Mouse (Mus musculus): ENCODE results near the gene Sufu. TPM values are rescaled to one million over a fixed set of nuclear protein-coding genes. Genes with fewer than 3 reads are reported as not detected.

Sufu gene
- polyA plus RNA-seq, 2 experiments, result 30.6 to 35.5 TPM

- H3K27ac ChIP-seq (replicated peaks; ENCODE audit: low read depth, low read length), result peak overlapping the region; percentile 55; the same call in 1 of the 2 replicates
- H3K36me3 ChIP-seq (ENCODE audit: control insufficient read depth, insufficient read depth, low read length), result no peaks in the 10 kb centered on the region
- DNase-seq (ENCODE audit: low spot score) (no peak), ATAC-seq (ENCODE audit: low FRiP score, low read depth) (no peak)
- peaks cover 61% of the 10 kb centered on the region for H3K4me1 ChIP-seq (ENCODE audit: control insufficient read depth, insufficient read depth, low read length)
- H3K4me2 ChIP-seq (replicated peaks; ENCODE audit: low read depth, low read length, severe bottlenecking), result peak overlapping the region; percentile 39
- WGBS, result 16% methylated on average over 6 of the region's 6 CpGs
- TF ChIP-seq POLR2A (IDR thresholded peaks at IDR 0.05; ENCODE audit: borderline replicate concordance, extremely low read depth, insufficient read depth, insufficient read length), result no peak
- H3K9ac ChIP-seq (ENCODE audit: low read depth, low read length, severe bottlenecking), result 0 out of 2 replicates have a peak overlapping the region, but pooled peaks have one; percentile 3
- H3K9me3 ChIP-seq (ENCODE audit: control insufficient read depth, low read length), result no peaks in the 10 kb centered on the region
- H3K4me3 ChIP-seq (replicated peaks; ENCODE audit: low read length), result peak overlapping the region; percentile 4; the same call in 1 of the 2 replicates
- no peaks in the 10 kb centered on the region for H3K27me3 ChIP-seq (ENCODE audit: control insufficient read depth, insufficient read depth, low read length)
Measured at GRCm38 (mm10) chr19:46524152-46524544, 127.5 kb downstream of the Sufu start.

DNA sequence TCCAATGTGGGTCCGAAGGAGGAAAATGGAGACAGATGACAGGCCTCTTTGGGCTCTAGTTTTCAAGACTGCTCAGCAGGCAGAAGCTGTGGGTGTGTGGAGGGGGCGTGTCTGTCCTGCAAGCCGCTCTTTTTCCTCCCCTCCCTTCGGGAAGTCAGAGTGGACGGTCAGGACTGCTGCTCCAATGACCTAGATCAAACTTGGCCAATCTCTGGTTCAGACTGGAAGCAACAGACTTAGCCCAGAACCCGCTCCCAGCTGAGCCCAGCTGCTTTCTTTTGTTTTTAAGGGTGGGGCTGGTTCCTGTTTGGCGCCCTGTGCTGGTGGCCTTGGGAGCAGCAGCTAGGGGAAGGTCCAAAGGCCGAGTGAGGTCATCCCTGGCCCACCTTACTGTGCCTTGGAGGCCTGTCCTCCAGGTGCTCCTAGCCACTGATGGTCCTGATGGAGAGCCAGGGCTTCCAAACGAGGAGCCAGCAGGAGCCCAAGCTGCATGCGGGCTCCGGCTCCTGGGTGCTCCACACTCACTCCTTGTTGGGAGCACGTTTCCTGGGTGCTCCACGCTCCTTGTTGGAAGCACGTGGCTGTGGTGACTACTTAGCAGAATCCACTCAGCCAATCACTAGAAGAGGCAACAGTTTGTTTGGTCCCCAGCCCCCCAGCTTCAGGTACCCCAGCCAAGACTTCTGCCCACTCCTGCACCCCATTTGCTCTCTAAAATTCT lies 128.1 kb downstream of the Sufu start:
- Histone ChIP-seq H3K27me3 (ENCODE audit: control insufficient read depth, insufficient read depth, low read length) (no peaks in the 10 kb centered on the region), H3K36me3 (ENCODE audit: control insufficient read depth, insufficient read depth, low read length) (no peaks in the 10 kb centered on the region), H3K27ac (replicated peaks; ENCODE audit: low read depth, low read length) (0 out of 2 replicates have a peak overlapping the region, but pooled peaks have one; percentile 55), H3K4me1 (ENCODE audit: control insufficient read depth, insufficient read depth, low read length) (peaks cover 66% of the 10 kb centered on the region), H3K4me3 (replicated peaks; ENCODE audit: low read length) (0 out of 2 replicates have a peak overlapping the region, but pooled peaks have one; percentile 4), H3K4me2 (replicated peaks; ENCODE audit: low read depth, low read length, severe bottlenecking) (peak overlapping the region; percentile 39), H3K9ac (ENCODE audit: low read depth, low read length, severe bottlenecking) (0 out of 2 replicates have a peak overlapping the region, but pooled peaks have one; percentile 3), H3K9me3 (ENCODE audit: control insufficient read depth, low read length) (no peaks in the 10 kb centered on the region)
- no peak for ATAC-seq (ENCODE audit: low FRiP score, low read depth)
- DNase-seq (ENCODE audit: low spot score), result peak; percentile 51
- 37% methylated on average over 14 of the region's 14 CpGs for WGBS
- TF ChIP-seq POLR2A (IDR thresholded peaks at IDR 0.05; ENCODE audit: borderline replicate concordance, extremely low read depth, insufficient read depth, insufficient read length), result no peak

GRCm38 (mm10) chr19:46525691-46526631 lies 129.3 kb downstream of the Sufu start:
- no peaks in the 10 kb centered on the region for H3K9me3 ChIP-seq (ENCODE audit: control insufficient read depth, low read length)
- 31% methylated on average over 10 of the region's 10 CpGs for WGBS
- H3K36me3 ChIP-seq (ENCODE audit: control insufficient read depth, insufficient read depth, low read length), result no peaks in the 10 kb centered on the region
- no peak overlapping the region for H3K4me3 ChIP-seq (replicated peaks; ENCODE audit: low read length)
- H3K27ac ChIP-seq (replicated peaks; ENCODE audit: low read depth, low read length), result no peak overlapping the region
- ATAC-seq (ENCODE audit: low FRiP score, low read depth) (no peak), DNase-seq (ENCODE audit: low spot score) (no peak)
- peaks cover 78% of the 10 kb centered on the region for H3K4me1 ChIP-seq (ENCODE audit: control insufficient read depth, insufficient read depth, low read length)
- H3K4me2 ChIP-seq (replicated peaks; ENCODE audit: low read depth, low read length, severe bottlenecking), result no peak overlapping the region
- no peaks in the 10 kb centered on the region for H3K27me3 ChIP-seq (ENCODE audit: control insufficient read depth, insufficient read depth, low read length)
- no peak overlapping the region for H3K9ac ChIP-seq (ENCODE audit: low read depth, low read length, severe bottlenecking)
- TF ChIP-seq POLR2A (IDR thresholded peaks at IDR 0.05; ENCODE audit: borderline replicate concordance, extremely low read depth, insufficient read depth, insufficient read length), result no peak

- WGBS, result 21% methylated on average over 17 of the region's 17 CpGs
- Histone ChIP-seq H3K4me1 (ENCODE audit: control insufficient read depth, insufficient read depth, low read length) (peaks cover 91% of the 10 kb centered on the region), H3K9ac (ENCODE audit: low read depth, low read length, severe bottlenecking) (no peak overlapping the region), H3K27me3 (ENCODE audit: control insufficient read depth, insufficient read depth, low read length) (no peaks in the 10 kb centered on the region), H3K4me2 (replicated peaks; ENCODE audit: low read depth, low read length, severe bottlenecking) (peak overlapping the region; percentile 49), H3K27ac (replicated peaks; ENCODE audit: low read depth, low read length) (no peak overlapping the region), H3K36me3 (ENCODE audit: control insufficient read depth, insufficient read depth, low read length) (no peaks in the 10 kb centered on the region), H3K9me3 (ENCODE audit: control insufficient read depth, low read length) (no peaks in the 10 kb centered on the region), H3K4me3 (replicated peaks; ENCODE audit: low read length) (peak overlapping the region; percentile 21; the same call in 1 of the 2 replicates)
- TF ChIP-seq POLR2A (IDR thresholded peaks at IDR 0.05; ENCODE audit: borderline replicate concordance, extremely low read depth, insufficient read depth, insufficient read length), result no peak
- DNase-seq (ENCODE audit: low spot score) (no peak), ATAC-seq (ENCODE audit: low FRiP score, low read depth) (no peak)
Measured at GRCm38 (mm10) chr19:46527632-46528528, 131.2 kb downstream of the Sufu start.
